Mouse (Mus musculus): ENCODE measurements around the gene Gm35134. TPM values are rescaled to one million over a fixed set of nuclear protein-coding genes. Genes with fewer than 3 reads are reported as not detected.
"Not testable (repeated sequence)": the region's sequence is repeated elsewhere in the genome, so short reads cannot be mapped to it uniquely, and the experiment has no call there.

Gm35134 gene
- polyA plus RNA-seq (2015; fragmentation: Nextera tagmentation; extraction: Ambion mirVana) = not detected in 2 replicates

GRCm38 (mm10) chrY:19112707-19113106, at the start of gene Gm35134:
TSS of gene Gm35134 (plus strand) at chrY:19113007.
- H3K4me2 ChIP-seq (ENCODE audit: low read depth, low read length); H3K27me3 ChIP-seq (ENCODE audit: control insufficient read depth, insufficient read depth, low read depth, low read length); H3K36me3 ChIP-seq (ENCODE audit: control insufficient read depth, insufficient read depth, low read length); H3K27ac ChIP-seq (ENCODE audit: low read length); H3K4me1 ChIP-seq (replicated peaks; ENCODE audit: control insufficient read depth, insufficient read depth, low read length); H3K9ac ChIP-seq (ENCODE audit: low read length); ATAC-seq (ENCODE audit: low read depth); H3K4me3 ChIP-seq (ENCODE audit: low read length); H3K9me3 ChIP-seq (ENCODE audit: control insufficient read depth, low read length): not testable (repeated sequence)
- WGBS = no CpG with 5 or more reads among the region's 7 CpGs
